Mouse (Mus musculus) gastrocnemius, postnatal 10 days (tissue): ENCODE data around the gene Nr4a3. TPM values are rescaled to one million over a fixed set of nuclear protein-coding genes. Genes with fewer than 3 reads are reported as not detected.
A peak's percentile ranks its signal among the peaks of the same experiment; 100 is the strongest.

Source experiments
- DNase-seq: peaks from one replicate; pipeline ENCODE4 v3.0.0; 2021; ENCODE audit warnings: mixed read lengths
- total RNA-seq, 2 experiments: library from RNA; stranded (reverse); gene quantifications; 2 replicates each; pipeline ENCODE4 v1.2.3; 2021

Nr4a3 gene
- total RNA-seq, 2 experiments from 2014 or later, result 2.2 TPM

DNA sequence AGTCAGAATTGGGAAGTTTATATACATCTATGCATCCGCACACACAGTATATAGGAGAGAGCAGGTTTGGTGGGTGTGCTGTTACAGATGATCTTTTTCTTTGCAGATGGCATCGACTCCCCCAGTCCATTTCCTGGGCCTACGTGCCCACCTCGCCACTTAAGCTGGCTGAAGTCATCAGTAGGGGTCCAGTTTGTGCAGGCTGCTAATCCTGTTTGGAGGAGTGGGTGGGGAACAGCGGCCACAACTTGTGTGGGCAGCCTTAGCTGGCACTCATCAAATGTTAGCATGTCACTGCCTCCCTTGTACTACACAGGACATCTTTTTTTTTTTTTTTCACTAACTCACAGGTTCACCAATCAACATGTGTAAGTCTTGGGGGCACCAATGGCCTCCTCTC, 5.5 kb downstream of the Nr4a3 start:
- DNase-seq, result no peak

DNA sequence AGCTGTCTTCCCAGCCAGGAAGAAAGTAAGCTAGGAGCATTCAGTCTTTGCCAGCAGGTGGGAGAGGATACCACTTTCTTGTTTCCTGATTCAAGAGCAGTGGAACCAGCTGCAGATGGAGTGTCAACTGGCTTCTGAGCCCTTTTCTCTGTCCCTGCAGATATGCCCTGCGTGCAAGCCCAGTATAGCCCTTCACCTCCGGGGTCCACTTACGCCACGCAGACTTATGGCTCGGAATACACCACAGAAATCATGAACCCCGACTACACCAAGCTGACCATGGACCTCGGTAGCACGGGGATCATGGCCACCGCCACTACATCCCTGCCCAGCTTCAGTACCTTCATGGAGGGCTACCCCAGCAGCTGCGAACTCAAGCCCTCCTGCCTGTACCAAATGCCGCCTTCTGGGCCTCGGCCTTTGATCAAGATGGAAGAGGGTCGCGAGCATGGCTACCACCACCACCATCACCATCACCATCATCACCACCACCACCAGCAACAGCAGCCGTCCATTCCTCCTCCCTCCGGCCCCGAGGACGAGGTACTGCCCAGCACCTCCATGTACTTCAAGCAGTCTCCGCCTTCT, 6.2 kb downstream of the Nr4a3 start:
- DNase-seq, result no peak

DNA sequence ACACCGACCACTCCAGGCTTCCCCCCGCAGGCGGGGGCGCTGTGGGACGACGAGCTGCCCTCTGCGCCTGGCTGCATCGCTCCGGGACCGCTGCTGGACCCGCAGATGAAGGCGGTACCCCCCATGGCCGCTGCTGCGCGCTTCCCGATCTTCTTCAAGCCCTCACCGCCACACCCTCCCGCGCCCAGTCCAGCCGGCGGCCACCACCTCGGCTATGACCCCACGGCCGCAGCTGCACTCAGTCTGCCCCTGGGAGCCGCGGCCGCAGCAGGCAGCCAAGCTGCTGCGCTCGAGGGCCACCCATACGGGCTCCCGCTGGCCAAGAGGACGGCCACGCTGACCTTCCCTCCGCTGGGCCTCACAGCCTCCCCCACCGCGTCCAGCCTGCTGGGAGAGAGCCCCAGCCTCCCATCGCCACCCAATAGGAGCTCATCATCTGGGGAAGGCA, 6.7 kb downstream of the Nr4a3 start:
- DNase-seq, result peak; percentile 32

DNA sequence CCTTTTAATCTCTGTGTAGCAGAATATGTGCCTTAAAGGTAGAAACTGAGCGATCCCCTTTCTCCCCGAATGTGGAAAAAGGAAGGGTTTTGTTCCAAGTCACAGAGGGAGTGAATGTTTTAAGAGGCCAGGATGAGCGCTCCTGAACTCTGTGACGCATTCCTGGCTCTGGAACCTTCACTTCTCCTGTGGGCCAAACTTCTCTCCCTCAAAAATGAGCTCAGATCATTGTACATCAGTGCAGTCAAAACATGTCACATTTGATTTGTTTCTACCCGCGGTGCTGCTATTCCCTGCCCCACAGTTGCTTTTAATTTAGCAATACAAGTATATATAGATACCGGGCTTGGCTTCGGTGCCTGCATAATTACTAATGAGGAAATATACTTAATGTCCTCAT, 16.8 kb downstream of the Nr4a3 start:
- DNase-seq, result no peak

DNA sequence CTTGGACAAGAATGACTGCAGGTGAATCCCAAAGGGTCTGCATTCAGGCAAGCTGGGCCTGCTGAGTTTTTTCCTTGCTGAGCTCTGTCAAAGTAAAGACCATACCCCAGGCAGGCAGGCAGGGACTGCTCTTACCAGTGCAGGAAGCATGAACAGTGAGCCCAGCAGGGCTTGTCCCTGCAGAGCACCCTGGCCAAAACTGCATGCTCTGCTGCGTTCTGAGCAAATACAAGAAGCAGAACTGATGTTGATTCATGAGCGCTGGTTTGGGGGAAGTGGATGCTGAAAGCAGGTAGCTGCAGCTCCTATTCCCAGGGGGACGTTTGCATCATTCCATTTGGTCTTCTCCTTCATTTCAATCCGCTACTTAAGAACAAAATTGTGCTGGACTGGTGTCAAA, 19.4 kb downstream of the Nr4a3 start:
- DNase-seq, result no peak

DNA sequence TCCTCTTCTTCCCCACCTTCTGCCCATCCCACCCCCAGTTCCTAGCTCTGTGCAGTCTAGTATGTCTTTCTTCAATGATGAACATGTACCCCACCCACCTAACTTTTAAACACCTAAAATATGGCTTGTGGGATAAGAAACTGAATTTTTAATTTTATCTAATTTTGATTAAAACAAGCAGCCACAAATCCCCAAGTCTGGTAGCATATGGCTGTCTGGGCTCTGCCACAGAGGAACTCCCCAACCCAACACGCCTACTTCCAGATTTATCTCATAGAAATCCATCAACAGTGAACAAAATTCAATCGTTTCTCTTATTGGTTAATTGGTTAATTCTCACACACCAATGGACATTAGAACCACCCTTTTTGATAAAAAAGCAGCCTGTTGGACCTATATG, 21.7 kb downstream of the Nr4a3 start:
- DNase-seq, result no peak

DNA sequence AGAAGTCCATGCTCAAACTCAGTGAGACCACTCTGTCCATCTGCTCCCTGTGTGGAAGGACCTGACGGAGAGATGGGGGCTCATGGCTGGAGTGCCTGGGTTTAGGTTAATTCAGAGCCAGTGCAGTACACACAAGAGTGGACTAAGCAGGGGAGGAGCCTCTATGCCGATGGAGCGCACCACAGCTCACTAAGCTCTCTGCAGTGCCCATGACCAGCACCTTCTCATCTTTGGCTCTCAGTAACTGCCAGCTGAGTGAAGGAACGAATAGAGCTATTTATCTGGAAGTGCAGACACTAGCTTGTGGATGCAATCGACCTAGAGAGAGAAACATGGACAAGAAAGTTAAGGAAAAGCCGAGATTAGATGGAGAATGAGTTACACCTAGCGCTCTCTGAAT, 24.2 kb downstream of the Nr4a3 start:
- DNase-seq, result no peak

DNA sequence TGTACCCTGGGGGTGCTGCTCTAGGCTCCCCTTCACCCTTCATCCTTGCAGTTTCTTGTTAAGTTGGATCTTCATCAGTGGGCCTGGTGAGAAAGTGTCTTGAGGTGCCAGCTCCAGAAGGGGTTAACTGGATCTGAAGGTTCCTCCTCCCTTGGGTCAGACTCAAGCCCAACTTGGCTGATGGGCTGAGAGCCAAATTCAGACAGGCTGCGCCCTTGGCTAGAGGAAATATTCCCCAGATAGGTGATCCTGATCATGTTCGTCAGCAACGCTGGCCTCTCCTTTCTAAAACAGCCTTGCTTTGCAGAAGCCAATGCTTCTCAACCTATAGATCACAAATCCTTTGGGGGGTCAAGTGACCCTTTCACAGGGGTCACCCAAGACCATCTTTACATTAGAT, 27.1 kb downstream of the Nr4a3 start:
- no peak for DNase-seq

DNA sequence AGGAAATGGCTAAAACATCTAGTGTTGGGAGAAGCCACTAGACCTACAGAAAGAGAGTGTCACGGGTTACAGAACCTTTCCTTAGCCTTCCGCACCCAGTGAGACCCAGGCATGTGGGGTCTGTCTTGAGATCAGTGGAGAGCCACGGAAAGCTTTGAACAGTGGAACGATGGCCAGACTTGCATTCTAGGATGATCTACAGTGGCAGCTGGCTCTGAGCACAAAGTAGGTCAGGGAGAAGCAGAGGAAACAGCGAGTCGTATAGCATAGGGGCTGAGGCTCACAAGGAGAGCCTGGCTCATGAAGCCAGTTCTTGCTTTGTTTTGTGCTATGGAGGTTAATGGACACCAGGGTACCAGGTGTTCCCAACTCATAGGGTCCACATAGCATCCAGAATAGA, 28.4 kb downstream of the Nr4a3 start:
- DNase-seq, result no peak

DNA sequence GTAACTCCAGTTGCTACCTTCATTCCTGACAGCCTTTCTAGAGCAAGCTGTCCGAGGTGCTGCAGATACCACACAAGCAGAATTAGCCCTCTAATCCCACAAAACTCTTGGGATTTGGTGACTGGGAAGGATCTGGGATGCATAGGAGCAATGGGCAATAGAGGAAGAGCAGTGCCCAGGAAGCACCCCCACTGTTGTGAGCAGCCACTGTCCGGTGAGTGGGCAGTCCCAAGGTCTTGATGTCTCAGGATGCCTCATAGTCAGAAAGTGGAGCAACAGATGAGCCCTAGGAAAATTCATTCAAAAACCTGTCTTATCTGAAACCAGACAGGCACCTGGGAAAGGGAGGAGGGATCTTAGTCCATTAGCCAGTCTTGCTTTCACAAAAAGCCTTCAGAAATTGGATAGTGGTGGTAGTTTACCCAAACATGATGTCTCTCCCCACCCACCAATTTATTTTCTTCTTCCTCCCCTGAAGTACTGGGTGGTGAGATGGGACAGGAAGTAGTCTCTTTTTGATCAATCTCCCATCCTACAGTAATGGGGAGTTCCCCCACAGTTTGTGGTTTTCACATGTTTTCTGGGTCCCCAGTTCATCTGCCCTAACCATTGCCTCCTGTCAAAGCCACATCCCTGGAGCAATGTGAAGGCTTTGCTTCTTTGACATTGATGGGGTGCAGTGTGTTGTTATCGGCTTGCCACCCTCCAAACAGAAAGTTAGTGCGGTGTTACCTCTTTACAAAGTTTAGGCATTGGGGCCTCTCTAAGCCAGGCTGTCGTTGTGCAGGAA, 29.7 kb downstream of the Nr4a3 start:
- DNase-seq, result no peak

DNA sequence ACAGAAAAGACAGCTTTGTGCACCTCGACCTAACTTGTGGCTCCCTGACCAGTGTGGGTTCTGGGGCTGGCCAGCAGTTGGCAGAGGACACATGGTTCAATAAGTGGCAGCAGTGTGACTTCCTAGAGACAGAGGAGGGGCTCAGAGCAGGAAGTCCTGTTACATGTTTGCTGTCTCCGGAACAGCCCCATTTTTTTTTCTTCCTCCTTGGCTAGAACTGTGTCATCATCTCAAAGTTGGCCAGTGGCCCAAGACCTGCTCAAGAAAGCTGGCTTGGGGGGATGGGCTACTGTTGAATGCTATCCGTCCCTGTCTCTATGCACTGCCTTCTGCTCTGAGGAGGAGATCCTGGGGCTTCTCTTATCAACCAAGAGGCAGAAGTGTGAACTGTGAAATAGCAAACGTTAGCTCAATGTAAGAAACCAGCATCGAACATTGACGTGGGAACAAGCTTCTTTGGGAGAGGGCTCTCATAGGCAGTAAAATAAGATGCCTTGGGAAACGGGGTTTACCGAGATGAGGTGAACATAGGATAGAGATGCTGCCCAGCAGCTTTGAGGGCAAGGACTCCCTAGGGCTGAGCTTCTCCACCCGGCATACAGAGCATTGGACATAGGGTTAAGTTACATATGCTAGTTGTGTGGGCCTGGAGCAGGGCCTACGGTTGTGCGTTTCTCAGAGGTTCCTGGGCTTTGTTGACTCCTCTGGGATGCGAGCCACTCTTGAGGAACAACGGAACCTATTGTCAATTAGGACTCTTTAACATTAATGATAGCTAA, 31.9 kb downstream of the Nr4a3 start:
- DNase-seq, result peak; percentile 14

DNA sequence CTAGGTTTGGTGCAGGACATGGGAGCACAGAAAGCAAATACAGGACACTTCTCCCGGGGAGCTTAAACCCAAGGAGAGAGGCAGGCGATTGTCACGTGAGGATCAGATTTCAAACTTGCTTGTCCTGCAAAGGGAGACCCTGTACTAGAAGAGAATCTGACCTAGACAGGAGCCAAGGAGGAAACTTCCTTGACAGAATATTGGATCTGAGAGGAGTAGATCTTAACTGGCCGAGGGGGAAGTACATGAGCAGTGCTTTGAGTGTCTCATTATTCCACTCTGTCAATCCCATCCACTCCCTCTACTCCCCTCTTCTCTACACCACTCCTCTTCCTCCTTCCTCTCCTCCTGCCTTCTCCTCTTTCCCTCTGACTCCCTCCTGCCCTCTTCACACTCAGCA, 33.3 kb downstream of the Nr4a3 start:
- DNase-seq, result no peak

DNA sequence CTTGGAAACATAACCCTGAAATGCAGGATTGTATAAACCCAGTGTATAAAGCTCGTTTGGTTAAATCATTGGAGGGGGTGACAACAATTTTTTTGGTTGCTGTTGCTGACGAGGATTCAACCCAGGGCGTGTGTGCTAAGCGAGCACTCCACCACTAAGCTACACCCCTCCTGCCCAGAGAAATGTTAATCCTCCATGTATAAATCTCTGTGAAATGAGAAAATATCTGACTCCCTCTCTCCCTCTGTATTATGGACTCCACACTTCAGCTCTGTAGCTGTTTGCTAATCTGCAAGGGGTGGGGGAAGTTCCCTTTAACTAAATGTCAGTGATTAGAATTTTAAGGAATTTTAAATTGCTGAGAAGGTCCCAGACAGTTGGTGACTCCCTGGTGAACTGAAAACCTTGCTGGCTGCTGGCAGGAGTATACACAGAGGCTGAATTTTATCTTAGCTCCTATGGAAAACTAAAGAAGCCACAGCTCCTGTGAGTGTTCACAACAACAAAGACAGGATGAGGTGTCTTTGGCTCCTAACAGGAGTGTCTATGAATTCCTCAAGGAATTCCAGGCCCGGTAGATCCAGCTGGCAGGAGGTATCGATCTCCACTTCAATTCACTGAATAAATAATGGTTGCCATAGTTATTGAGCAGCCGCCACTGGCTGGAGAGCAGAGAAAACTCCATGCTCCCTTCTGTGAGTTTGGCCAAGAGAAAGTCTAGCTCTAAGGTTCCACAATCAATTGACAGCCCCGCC, 34.5 kb downstream of the Nr4a3 start:
- no peak for DNase-seq

DNA sequence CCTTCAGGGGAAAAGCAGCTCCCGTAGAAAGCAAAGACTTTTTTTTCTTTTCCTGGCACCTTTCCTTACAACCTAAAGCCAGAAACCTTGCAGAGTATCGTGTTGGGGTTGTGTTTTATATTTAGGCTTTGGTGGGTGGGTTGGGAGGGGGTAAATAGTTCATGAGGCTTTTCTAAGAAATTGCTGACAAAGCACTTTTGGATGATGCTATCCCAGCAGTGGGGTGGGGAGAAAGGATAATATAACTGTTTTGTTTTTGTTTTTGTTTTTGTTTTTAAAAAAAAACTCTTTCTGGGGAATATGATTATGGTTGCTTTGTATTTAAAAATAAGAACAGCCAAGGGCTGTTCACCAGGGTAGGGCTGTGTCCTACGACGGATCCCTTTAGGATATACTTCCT, 38.5 kb downstream of the Nr4a3 start:
- no peak for DNase-seq

DNA sequence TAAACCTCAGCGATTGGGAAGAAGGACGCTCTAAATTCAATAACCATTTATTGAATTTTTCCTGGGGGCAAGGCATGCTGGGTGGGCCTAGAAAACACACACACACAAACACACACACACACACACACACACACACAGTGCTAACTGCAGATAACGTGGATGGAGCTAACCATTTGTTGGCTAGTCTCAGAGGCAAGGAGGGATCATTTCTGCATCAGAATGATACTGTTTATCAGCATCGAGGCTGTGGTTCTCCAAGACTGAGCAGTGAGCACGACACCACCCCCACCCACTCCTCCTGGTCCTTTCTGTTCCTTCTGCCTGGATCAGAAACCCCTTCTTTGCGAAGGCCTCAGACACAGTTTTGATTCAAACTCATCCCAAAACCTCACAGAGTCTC, 41.7 kb downstream of the Nr4a3 start:
- no peak for DNase-seq

DNA sequence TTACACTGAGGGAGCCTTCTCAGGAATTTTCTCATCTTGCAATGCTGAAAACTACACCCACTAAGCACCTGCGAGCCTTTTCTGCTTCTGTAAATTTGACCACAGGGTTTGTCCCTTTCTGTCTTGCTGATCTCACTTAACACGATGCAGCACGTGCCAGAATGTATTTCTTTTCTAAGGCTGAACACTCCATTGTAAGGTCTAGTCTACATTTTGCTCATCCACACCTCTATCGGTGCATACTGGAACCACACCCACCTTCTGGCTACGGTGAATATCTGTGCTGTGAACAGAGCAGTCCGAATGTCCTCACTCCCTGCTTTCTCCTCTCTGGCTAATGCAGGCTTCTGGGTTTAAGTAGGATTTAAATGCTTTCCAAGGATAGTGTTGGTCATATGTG, 42.5 kb downstream of the Nr4a3 start:
- DNase-seq, result no peak

DNA sequence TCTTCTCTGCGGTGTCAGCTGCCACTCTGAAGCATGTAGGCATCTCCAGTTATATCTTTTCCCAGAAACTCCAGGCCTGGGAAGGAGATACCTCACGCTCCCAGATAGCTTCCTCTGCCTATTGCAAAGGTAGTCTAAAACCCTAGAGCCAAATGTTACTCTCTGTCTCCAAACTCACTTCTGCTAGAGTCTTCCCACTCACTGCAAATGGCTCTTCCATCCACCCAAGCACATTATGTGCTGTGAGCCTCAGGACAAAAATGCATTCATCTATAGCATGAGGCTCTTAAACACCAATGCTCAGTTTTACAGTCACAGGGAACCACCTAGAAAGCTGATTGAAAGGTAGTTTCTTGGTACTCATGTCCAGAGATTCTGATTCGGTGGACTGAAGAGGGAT, 48.3 kb downstream of the Nr4a3 start:
- no peak for DNase-seq

DNA sequence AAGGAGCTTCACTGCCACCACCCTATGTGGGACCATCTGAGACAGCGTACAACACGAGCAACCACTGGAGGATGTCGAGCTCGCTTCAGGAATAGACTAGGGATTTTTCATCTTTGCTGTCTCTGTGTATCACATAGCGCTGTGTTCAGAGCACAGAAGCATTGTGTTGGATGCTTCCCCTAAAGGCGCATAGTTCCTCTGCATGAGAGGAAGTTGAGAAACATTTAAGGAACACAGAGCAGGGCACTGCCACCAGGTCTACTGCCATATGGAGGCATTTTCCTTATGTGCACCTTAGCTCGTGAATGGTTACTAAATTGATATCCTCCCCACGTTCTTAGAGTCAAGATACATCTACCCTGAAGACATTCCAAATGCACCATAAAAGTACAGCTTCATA, 55.3 kb downstream of the Nr4a3 start:
- DNase-seq, result no peak

DNA sequence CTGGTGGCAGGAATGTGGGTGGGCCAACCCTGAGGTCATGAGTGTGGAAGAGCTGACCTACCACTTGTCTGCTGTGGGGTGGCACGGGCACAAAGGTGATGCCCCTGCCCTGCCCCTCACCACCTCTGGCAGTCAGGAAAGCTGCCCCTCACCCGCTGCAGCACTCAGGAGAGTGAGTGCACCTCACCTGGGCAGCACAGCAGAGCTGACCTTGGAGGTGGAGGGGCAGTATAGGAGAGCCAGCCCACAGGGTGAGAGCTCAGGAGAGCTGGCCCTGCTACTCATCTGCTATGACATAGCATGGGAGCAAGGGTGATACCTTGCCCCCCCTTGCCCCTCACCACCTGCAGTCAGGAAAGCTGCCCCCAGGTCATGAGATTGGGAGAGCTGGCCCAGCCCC, 57.0 kb downstream of the Nr4a3 start:
- DNase-seq, result no peak

DNA sequence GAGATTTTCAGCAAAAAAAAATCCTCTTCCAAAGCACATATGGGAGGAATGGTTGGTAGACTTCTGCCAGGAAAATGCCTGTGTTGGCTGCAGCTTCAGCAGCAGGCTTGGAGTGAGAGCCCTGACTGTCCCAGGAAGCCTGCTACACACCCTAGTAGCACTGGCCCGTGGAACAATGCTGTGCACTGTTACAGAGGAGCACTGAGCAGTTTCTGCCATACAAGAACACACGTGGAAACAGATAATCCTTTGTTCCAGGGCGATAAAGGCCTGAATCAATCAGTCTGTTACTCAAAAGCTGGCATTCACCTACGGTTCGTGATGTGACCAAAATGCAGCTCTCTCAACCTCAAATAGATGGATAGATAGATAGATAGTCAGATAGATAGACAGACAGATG, 60.4 kb downstream of the Nr4a3 start:
- DNase-seq, result no peak

DNA sequence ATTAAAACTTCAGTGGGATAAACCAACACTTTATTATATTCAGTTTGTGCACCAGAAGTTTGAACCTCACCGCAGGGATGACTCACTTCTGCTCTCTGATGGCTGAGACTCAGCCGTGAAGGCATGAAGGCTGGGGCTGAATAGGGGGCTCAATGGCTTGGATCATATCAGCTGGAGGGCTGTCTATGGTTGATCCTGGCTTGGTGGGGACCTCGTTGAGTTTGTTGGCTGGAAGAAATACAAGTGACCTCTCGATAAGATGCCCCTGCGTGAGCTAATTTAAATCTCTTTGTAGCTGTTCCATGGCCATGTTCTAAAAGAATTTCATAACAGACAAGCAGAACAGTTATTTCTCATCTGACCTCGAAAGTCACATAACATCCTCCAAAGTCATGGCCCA, 62.1 kb downstream of the Nr4a3 start:
- no peak for DNase-seq

DNA sequence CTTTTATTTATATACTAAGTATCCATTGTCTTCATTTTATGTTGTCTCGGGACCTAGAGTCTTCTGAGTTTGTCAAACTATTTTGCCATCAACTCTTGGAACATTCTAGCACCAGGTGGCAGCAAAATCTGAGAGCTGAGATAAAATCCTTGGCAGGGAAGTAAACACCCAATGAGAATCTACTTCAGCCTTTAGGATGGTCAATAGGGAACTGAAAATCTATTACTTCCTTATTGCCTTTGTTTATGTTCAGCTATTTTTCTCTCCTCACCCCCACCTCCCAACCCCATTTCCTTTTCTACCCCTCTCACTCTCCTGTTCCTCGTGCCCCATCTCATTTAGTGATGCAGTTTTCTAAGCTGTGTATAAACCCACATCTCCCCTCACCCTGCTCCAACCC, 63.6 kb downstream of the Nr4a3 start:
- DNase-seq, result no peak

DNA sequence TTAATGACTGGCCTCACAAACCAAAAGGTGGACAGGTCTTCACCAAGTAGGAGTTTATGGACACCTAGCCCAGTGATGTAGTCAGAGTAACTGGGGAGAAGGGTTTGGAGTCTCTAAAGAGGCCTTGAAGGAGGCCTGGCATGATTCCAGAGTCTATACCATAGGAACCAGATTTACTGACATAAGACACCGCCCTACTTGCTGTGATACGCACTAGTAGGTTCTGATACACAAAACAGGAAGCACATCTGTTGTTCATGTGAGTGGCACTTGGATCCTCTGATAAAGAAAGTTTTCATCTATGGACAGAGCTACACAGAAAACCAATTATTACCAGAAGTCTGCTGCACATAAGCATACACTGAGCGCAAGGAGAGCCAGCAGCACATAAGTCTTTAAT, 65.4 kb downstream of the Nr4a3 start:
- DNase-seq, result no peak
